Mouse (Mus musculus) testis, adult 2 months (tissue): ENCODE data around the gene Nrk.

Experiments
- CTCF ChIP-seq: fragments of 200-500 bp; IDR thresholded peaks from 2 replicates; pipeline ENCODE4 v1.5.1; 2012; ENCODE audit warnings: low read depth, mild to moderate bottlenecking, inconsistent platforms, low read length, moderate library complexity; ENCODE audit not compliant: control insufficient read depth, insufficient read depth, insufficient replicate concordance
- POLR2A ChIP-seq: fragments of 200-500 bp; IDR thresholded peaks from 2 replicates; pipeline ENCODE4 v1.6.1; 2012; ENCODE audit warnings: low read depth, mild to moderate bottlenecking, inconsistent platforms, low read length, moderate library complexity; ENCODE audit not compliant: control insufficient read depth

- no peak for TF ChIP-seq POLR2A
- no peak for TF ChIP-seq CTCF
Measured at GRCm38 (mm10) chrX:138978501-138978900, 64.3 kb downstream of the Nrk start.
